Mouse (Mus musculus): ENCODE data around the gene Ntf3.

DNA sequence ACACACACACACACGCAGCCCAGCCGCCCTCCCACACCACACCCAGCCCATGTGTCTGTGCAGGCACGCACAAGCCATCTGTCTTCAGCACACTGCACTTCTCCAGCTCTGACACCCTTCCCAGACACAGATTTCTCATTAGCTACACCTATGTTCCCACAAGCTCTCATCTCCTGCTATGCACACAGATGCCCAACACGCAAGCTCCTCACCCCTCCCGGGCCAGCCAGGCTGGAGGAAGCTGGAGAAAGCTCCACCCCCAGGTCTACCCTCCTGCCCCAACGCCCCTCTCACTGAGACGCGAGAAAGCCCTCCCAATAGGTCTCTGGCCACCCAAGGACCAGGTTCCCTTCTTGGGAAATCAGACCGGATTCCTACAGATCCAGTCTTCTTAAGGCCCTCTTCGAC is 4.4 kb downstream of the Ntf3 start:
- TF ChIP-seq POLR2A (IDR thresholded peaks at IDR 0.05; ENCODE audit: control insufficient read depth, low read depth, low read length) (no peak), CTCF (IDR thresholded peaks at IDR 0.05; ENCODE audit: control insufficient read depth, insufficient read depth, insufficient replicate concordance, low read depth, low read length) (no peak)
